Mouse (Mus musculus): ENCODE data around the gene Gbf1. TPM values are rescaled to one million over a fixed set of nuclear protein-coding genes. Genes with fewer than 3 reads are reported as not detected.

Gbf1 gene
- total and polyA plus RNA-seq, 3 experiments, result 8.6 to 26.1 (median 18.7) TPM

GRCm38 (mm10) chr19:46104187-46104557, 48.1 kb upstream of the Gbf1 start:
- dilution Hi-C loops (cut with MboI; ENCODE audit: extremely low pct_ligation_motif_present, extremely low pct_unique_long_range_greater_than_20kb, low sequenced_read_pairs) (no loop called here), in situ Hi-C loops (cut with MboI; ENCODE audit: low pct_ligation_motif_present, low pct_unique_long_range_greater_than_20kb, low sequenced_read_pairs) (no loop called here)
- Histone ChIP-seq H3K9ac (ENCODE audit: insufficient read depth, low read depth) (no peak overlapping the region), H3K36me3 (replicated peaks in 1 of 2; ENCODE audit: control insufficient read depth in 1 of 2, insufficient read depth in 1 of 2, low read length in 1 of 2) (no peaks in the 10 kb centered on the region), H3K9me3 (replicated peaks; ENCODE audit: low read length) (no peaks in the 10 kb centered on the region), H3K4me3 (replicated peaks in 1 of 3; ENCODE audit: low read depth in 2 of 3, low read length in 2 of 3, poor library complexity in 1 of 3) (no peak overlapping the region), H3K4me2 (ENCODE audit: insufficient read depth, low read depth, poor library complexity, severe bottlenecking) (no peak overlapping the region), H3K79me2 (replicated peaks; ENCODE audit: control insufficient read depth, extremely low read depth, insufficient read depth, poor library complexity, severe bottlenecking) (no peaks in the 10 kb centered on the region), H3K4me1 (ENCODE audit: control insufficient read depth in 1 of 2, insufficient read depth in 2 of 2) (no peaks in the 10 kb centered on the region), H3K27me3 (replicated peaks) (peaks cover 5% of the 10 kb centered on the region), H3K27ac (ENCODE audit: insufficient read depth, low read depth) (no peak overlapping the region)
- TF ChIP-seq RAD21 (IDR thresholded peaks at IDR 0.05; ENCODE audit: low read depth, low read length) (no peak), SIN3A (IDR thresholded peaks at IDR 0.05; ENCODE audit: low read length) (no peak), BHLHE40 (IDR thresholded peaks at IDR 0.05; ENCODE audit: low read depth, low read length) (no peak), USF2 (conservative IDR thresholded peaks at IDR 0.05; ENCODE audit: low read depth, low read length) (no peak), ZNF384 (IDR thresholded peaks at IDR 0.05; ENCODE audit: low read depth, low read length) (no peak), POLR2AphosphoS2 (IDR thresholded peaks at IDR 0.05; ENCODE audit: low read depth, low read length) (no peak), MAFK (IDR thresholded peaks at IDR 0.05; ENCODE audit: insufficient replicate concordance, low read length) (no peak), EP300 (IDR thresholded peaks at IDR 0.05; ENCODE audit: low read length) (no peak), TCF12 (IDR thresholded peaks at IDR 0.05; ENCODE audit: low read depth, low read length) (no peak), ELF1 (IDR thresholded peaks at IDR 0.05; ENCODE audit: low read depth, low read length) (no peak), TBP (conservative IDR thresholded peaks at IDR 0.05; ENCODE audit: low read depth, low read length) (no peak), ETS1 (conservative IDR thresholded peaks at IDR 0.05; ENCODE audit: low read depth, low read length) (no peak), CTCF (conservative IDR thresholded peaks at IDR 0.05 in 1 of 2, IDR thresholded peaks at IDR 0.05 in 1 of 2; ENCODE audit: low read depth in 2 of 2, low read length in 2 of 2) (no peak), SMC3 (IDR thresholded peaks at IDR 0.05; ENCODE audit: low read depth, low read length) (no peak), KAT2A (IDR thresholded peaks at IDR 0.05; ENCODE audit: insufficient replicate concordance, low read length) (no peak), RCOR1 (conservative IDR thresholded peaks at IDR 0.05; ENCODE audit: low read depth, low read length) (no peak), ZKSCAN1 (IDR thresholded peaks at IDR 0.05; ENCODE audit: borderline replicate concordance, low read depth, low read length) (no peak), MAX (IDR thresholded peaks at IDR 0.05; ENCODE audit: low read length) (no peak), JUND (conservative IDR thresholded peaks at IDR 0.05; ENCODE audit: low read depth, low read length) (no peak), USF1 (IDR thresholded peaks at IDR 0.05; ENCODE audit: low read depth, low read length) (no peak)
- no peak for DNase-seq (ENCODE audit: extremely low read depth)

DNA sequence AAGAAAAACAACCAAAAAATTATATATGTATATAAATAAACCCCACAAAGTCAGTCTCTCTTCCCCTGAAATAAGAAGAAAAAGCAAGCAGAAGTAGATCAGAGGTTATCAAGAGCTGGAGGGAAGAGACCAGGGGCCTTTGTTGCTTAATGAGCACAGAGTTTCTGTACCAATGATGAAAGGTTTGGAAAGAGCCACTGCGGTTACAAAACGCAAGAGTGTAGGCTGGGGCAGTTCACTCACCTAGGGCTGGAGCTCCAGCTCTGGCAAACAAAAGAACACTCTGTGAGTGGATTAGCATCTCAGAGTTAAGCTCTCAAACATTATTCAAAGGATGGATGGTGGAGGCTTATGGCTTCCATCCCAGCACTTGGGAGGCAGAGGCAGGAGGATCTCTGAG, 42.1 kb upstream of the Gbf1 start:
- dilution Hi-C loops (cut with MboI; ENCODE audit: extremely low pct_ligation_motif_present, extremely low pct_unique_long_range_greater_than_20kb, low sequenced_read_pairs), result no loop called here

More for the DNA sequence above, 42.1 kb upstream of the Gbf1 start:
- no peak overlapping the region for H3K9ac ChIP-seq (ENCODE audit: insufficient read depth, low read depth)
- in situ Hi-C loops (cut with MboI; ENCODE audit: low pct_ligation_motif_present, low pct_unique_long_range_greater_than_20kb, low sequenced_read_pairs), result no loop called here
- H3K4me3 ChIP-seq (replicated peaks in 1 of 3; ENCODE audit: low read depth in 2 of 3, low read length in 2 of 3, poor library complexity in 1 of 3), result no peak overlapping the region
- no peaks in the 10 kb centered on the region for H3K9me3 ChIP-seq (replicated peaks; ENCODE audit: low read length)
- no peak overlapping the region for H3K4me2 ChIP-seq (ENCODE audit: insufficient read depth, low read depth, poor library complexity, severe bottlenecking)
- no peak for TF ChIP-seq ZNF384 (IDR thresholded peaks at IDR 0.05; ENCODE audit: low read depth, low read length)
- no peak for TF ChIP-seq MAFK (IDR thresholded peaks at IDR 0.05; ENCODE audit: insufficient replicate concordance, low read length)
- TF ChIP-seq ZMIZ1 (IDR thresholded peaks at IDR 0.05; ENCODE audit: low read depth, low read length), result no peak
- TF ChIP-seq MEF2A (IDR thresholded peaks at IDR 0.05; ENCODE audit: borderline replicate concordance, low read depth, low read length), result no peak
- TF ChIP-seq NRF1 (IDR thresholded peaks at IDR 0.05; ENCODE audit: low read depth, low read length), result no peak
- no peaks in the 10 kb centered on the region for H3K36me3 ChIP-seq (replicated peaks in 1 of 2; ENCODE audit: control insufficient read depth in 1 of 2, insufficient read depth in 1 of 2, low read length in 1 of 2)
- H3K4me1 ChIP-seq (ENCODE audit: control insufficient read depth in 1 of 2, insufficient read depth in 2 of 2), result no peaks in the 10 kb centered on the region
- peaks cover 12% of the 10 kb centered on the region for H3K27me3 ChIP-seq (replicated peaks)
- no peaks in the 10 kb centered on the region for H3K79me2 ChIP-seq (replicated peaks; ENCODE audit: control insufficient read depth, extremely low read depth, insufficient read depth, poor library complexity, severe bottlenecking)
- no peak overlapping the region for H3K27ac ChIP-seq (ENCODE audit: insufficient read depth, low read depth)
- DNase-seq (ENCODE audit: extremely low read depth), result no peak
